Mouse (Mus musculus) kidney, embryonic 15.5 days (tissue): ENCODE results near the gene Cdk18. TPM values are rescaled to one million over a fixed set of nuclear protein-coding genes. Genes with fewer than 3 reads are reported as not detected.
"Not testable (repeated sequence)": the region's sequence is repeated elsewhere in the genome, so short reads cannot be mapped to it uniquely, and the experiment has no call there.

ENCODE experiments used
- ATAC-seq: fragments of 200-750 bp; cut with Nextera tagmentation; replicated peaks from 2 replicates; pipeline ENCODE4 v1.8.0; 2017; ENCODE audit warnings: moderate TSS enrichment; ENCODE audit not compliant: low FRiP score
- H3K27ac ChIP-seq: fragments of 300-500 bp; sonication (generic); 2 replicates; pipeline ENCODE4 v1.5.1; 2015; ENCODE audit warnings: mild to moderate bottlenecking, inconsistent platforms
- H3K27me3 ChIP-seq: fragments of 300-500 bp; sonication (generic); 2 replicates; pipeline ENCODE4 v1.6.1; 2015; ENCODE audit warnings: inconsistent platforms
- H3K36me3 ChIP-seq: fragments of 300-500 bp; sonication (generic); 2 replicates; pipeline ENCODE4 v1.6.1; 2015; ENCODE audit warnings: inconsistent platforms
- H3K4me1 ChIP-seq: fragments of 300-500 bp; sonication (generic); 2 replicates; pipeline ENCODE4 v1.6.1; 2015; ENCODE audit warnings: inconsistent platforms
- H3K4me2 ChIP-seq: fragments of 300-500 bp; sonication (generic); 2 replicates; pipeline ENCODE4 v1.6.1; 2015; ENCODE audit warnings: moderate library complexity, mild to moderate bottlenecking, inconsistent platforms
- H3K4me3 ChIP-seq: fragments of 300-500 bp; sonication (generic); replicated peaks from 2 replicates; pipeline ENCODE4 v1.5.1; 2015; ENCODE audit warnings: mild to moderate bottlenecking, inconsistent platforms
- H3K9ac ChIP-seq: fragments of 300-500 bp; sonication (generic); 2 replicates; pipeline ENCODE4 v1.6.1; 2015; ENCODE audit warnings: mild to moderate bottlenecking, inconsistent platforms
- H3K9me3 ChIP-seq: fragments of 300-500 bp; sonication (generic); replicated peaks from 2 replicates; pipeline ENCODE4 v1.6.1; 2016; ENCODE audit warnings: inconsistent platforms
- WGBS: fragments of 180-500 bp; shearing (Covaris S2); methylation state at CpG from one replicate; pipeline ENCODE4 v1.1.7; 2015; ENCODE audit warnings: mixed read lengths; 5-methylcytosine and 5-hydroxymethylcytosine counted together
- polyA plus RNA-seq: library from polyadenylated mRNA; unstranded; fragments of >200 nt; fragmentation: Nextera tagmentation; extraction: Ambion mirVana; gene quantifications from 2 replicates; pipeline ENCODE4 v1.2.1, GENCODE M21; 2015

Gene Cdk18
- 7.6 and 8.1 TPM in 2 replicates for polyA plus RNA-seq

DNA sequence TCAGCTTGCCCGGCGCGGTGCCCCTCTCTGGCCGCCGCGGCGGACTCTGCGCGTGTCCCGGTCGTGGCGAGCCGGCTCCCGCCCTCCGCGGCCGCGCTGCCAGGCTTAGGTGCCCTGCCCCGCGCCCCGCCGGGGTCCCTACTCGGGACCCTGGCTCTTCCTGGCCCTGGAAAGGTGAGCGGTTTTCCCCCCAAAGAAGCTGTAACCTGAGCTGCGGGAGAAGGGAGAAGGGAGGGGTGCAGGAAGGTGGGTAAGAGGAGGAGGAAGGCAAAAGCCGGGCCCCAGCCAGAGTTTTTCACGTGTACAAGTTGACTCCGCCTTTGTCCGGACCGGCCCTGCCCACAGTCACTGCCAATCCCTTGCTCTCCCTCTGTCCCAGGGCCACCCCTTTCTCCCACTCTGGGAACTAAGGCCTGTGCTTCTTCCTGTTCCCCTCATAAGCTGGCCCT is at the start of gene Cdk18:
Gene Cdk18 (minus strand): TSS at position 269 of the 449 bp plus-strand sequence.
- peak within 1 kb of the TSS; percentile 61 for H3K4me3 ChIP-seq

DNA sequence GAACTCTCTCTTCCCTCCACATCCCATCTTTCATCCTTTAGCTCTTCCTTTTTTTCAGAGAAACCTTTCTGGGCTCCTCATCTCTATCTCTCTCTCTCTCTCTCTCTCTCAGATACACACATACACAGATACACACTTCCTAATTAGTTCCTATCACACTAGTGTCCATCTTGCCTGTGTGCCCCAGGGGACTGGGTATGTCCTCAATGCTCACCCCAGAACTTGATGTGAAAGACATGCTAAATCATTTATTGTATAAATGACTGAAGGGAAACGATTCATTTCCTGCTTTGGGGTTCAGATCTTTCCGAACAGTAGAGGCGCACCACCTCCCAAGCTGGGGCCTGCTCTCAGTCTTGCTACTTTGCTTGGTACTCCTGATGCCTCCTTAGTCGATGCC is 49.7 kb upstream of the Cdk18 start:
- 43% methylated on average over 4 of the region's 4 CpGs for WGBS
- Histone ChIP-seq H3K27ac (no peak overlapping the region), H3K9ac (no peak overlapping the region), H3K36me3 (no peaks in the 10 kb centered on the region), H3K27me3 (peaks cover 79% of the 10 kb centered on the region), H3K4me3 (no peak overlapping the region), H3K4me1 (peaks cover 36% of the 10 kb centered on the region), H3K4me2 (no peak overlapping the region), H3K9me3 (no peaks in the 10 kb centered on the region)
- no peak for ATAC-seq

More for the DNA sequence above, at the start of gene Cdk18:
- peak; percentile 89 for ATAC-seq
- Histone ChIP-seq H3K27ac (peak within 1 kb of the TSS; percentile 61), H3K27me3 (peaks cover 16% of the 10 kb centered on the region; the same call in 1 of the 2 replicates), H3K9me3 (no peaks in the 10 kb centered on the region), H3K4me1 (peaks cover 42% of the 10 kb centered on the region), H3K4me2 (peak within 1 kb of the TSS; percentile 88), H3K9ac (peak within 1 kb of the TSS; percentile 56), H3K36me3 (no peaks in the 10 kb centered on the region)
- WGBS = under 1% methylated on average over 30 of the region's 30 CpGs

DNA sequence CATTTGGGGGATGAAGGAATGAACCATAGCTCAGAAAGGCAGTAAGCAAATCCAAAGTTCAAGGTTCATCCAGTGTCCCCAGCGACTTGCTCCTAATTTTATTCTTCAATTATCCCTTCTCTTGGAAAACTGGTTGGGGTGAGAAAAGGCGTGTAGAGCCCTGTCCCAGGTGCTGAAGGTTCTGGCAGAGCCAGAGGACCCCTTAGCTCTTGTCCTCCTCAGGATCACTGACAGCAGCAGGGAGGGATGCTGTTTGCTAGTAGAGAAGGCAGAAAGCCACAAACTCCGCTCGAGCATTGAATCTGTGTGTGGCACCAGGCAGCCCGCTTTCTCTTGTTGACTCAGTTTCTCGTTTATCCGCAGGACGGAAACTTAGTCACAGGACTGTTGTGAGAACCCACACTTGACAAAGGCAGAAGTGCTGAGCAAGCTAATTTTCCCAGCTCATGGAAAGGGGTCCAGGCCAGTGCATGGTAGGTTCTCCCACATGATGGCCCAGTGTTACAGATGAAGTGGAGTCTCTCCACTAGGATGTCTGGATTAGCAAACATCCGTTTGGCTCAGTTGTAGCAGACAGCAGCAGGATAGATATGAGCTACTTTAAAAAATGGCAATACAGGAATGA is 49.1 kb upstream of the Cdk18 start:
- Histone ChIP-seq H3K9ac (no peak overlapping the region), H3K4me3 (no peak overlapping the region), H3K27me3 (peaks cover 74% of the 10 kb centered on the region), H3K27ac (no peak overlapping the region), H3K4me2 (no peak overlapping the region), H3K9me3 (no peaks in the 10 kb centered on the region), H3K36me3 (no peaks in the 10 kb centered on the region), H3K4me1 (peaks cover 36% of the 10 kb centered on the region)
- WGBS = 38% methylated on average over 9 of the region's 9 CpGs
- no peak for ATAC-seq

DNA sequence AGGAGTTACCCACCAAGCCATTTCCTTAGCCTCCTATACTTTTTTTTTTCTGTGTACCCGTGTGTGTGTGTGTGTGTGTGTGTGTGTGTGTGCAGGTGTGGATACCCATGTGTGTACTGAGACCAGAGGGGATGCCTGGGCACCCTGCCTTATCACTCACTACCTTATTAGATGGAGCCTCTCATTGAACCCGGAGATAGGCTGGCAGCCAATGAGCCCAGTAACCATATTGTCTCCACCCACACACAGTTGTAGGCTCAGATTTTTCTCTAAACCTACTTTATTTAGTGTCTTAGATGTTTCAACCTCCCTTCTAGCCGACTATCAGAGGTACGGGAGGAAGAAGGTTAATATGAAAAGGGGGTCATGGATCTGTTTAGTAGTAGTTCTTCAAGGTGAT is 46.8 kb upstream of the Cdk18 start:
- Histone ChIP-seq H3K4me3 (no peak overlapping the region), H3K9me3 (no peaks in the 10 kb centered on the region), H3K4me1 (peaks cover 22% of the 10 kb centered on the region), H3K4me2 (no peak overlapping the region), H3K36me3 (no peaks in the 10 kb centered on the region), H3K9ac (no peak overlapping the region), H3K27me3 (peaks cover 54% of the 10 kb centered on the region), H3K27ac (no peak overlapping the region)
- ATAC-seq = no peak
- WGBS = 80% methylated on average over 4 of the region's 4 CpGs

DNA sequence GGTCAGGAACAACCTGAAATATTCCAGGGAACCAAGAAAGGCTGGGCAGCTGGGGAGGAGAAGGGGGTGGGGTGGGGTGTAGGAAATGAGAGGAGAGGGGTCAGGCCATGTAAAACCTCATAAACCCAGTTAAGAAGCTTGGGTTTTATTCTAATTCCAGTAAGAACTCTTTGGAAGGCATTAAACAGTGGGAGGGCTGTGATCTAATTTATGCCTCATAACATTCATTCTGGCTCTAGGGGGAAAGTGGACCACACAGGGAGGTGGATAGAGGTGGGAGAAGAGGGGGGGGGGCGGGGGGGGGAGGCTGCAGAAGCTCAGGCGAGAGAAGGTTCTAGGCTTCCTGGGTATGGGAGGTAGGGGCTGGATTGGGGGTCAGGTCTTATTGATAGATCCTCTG is 32.1 kb upstream of the Cdk18 start:
- no peaks in the 10 kb centered on the region for H3K36me3 ChIP-seq
- no peak; the same call in 1 of the 2 replicates for ATAC-seq
- H3K27ac ChIP-seq = no peak overlapping the region
- peaks cover 21% of the 10 kb centered on the region for H3K4me1 ChIP-seq
- no peak overlapping the region for H3K4me2 ChIP-seq
- 22% methylated on average over 1 of the region's 2 CpGs for WGBS
- peaks cover 16% of the 10 kb centered on the region for H3K27me3 ChIP-seq
- H3K4me3 ChIP-seq = no peak overlapping the region
- H3K9ac ChIP-seq = no peak overlapping the region
- no peaks in the 10 kb centered on the region for H3K9me3 ChIP-seq

DNA sequence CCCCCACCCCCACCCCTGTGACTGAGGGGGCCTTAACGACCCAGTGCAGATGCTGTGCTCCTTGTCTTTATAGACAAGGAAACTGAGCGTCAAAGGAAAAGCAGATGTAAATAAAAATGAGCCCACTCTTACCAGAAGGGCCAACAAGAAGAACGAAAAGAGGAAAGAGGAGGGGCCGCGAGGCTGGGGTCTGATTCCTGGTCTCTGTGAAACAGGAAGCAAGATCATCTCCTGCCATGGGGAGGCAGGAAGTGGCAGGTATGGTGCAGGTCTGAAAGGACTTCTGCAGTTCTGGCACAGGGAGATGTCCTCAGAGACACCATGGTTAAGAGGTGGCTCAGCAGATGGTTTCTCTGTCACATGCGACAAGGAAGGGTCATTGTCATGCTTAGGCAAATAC is 31.2 kb upstream of the Cdk18 start:
- Histone ChIP-seq H3K27me3 (peaks cover 16% of the 10 kb centered on the region), H3K4me2 (no peak overlapping the region), H3K9me3 (no peaks in the 10 kb centered on the region), H3K27ac (no peak overlapping the region), H3K36me3 (no peaks in the 10 kb centered on the region), H3K9ac (no peak overlapping the region), H3K4me3 (no peak overlapping the region), H3K4me1 (peaks cover 21% of the 10 kb centered on the region)
- 53% methylated on average over 6 of the region's 6 CpGs for WGBS
- ATAC-seq = no peak

DNA sequence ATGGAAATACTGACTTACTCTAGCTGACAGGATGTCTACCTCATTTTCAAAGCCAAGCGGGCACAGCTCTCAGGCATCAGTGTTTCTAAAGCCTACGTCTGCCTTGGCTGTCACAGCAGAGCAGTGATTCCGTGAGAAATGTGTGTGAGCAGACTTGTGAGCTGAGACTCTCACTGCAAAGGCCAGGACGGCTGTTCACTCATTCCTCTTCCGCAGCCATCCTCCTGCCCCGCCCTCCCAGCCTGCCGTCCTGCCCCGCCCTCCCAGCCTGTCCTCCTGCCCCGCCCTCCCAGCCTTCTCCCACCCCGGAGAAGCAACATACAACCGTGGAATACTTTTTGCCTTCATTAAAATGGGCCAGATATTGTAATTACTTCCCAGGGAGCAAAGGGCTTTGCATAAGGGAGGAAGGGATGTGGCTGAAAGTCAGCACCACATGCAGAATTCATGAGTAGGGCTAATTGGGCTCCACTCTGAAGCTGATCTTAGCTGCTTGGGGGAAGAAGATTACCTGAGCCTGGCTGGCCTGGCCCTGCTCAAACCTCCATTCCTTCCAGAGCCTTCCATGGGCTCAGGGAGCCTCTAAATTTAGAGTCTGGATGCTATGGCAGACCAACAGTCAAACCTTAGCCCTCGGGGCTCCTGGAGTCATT is 28.8 kb upstream of the Cdk18 start:
- Histone ChIP-seq H3K36me3 (no peaks in the 10 kb centered on the region), H3K9ac (0 out of 2 replicates have a peak overlapping the region, but pooled peaks have one; percentile 26), H3K9me3 (no peaks in the 10 kb centered on the region), H3K4me1 (peaks cover 21% of the 10 kb centered on the region), H3K4me2 (peak overlapping the region; percentile 56), H3K27ac (no peak overlapping the region), H3K27me3 (peaks cover 22% of the 10 kb centered on the region), H3K4me3 (peak overlapping the region; percentile 21)
- 8% methylated on average over 12 of the region's 12 CpGs for WGBS
- 0 out of 2 replicates have a peak, but pooled peaks have one; percentile 58 for ATAC-seq

DNA sequence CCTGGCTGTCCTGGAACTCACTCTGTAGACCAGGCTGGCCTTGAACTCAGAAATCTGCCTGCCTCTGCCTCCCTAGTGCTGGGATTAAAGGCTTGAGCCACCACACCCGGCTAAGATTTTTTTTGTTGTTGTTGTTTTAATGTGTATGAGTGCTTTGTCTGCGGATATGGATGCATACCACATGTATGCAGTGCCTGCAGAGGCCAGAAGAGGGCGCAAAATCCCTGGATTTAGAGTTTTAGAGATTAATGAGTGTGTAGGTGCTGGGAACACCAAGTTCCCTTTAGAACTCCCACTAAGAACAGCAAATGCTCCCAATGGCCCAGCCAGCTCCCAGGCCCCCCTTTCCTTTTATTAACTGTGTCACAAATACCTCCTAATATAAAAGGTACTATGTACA is 26.4 kb upstream of the Cdk18 start:
- H3K9ac ChIP-seq = no peak overlapping the region
- H3K4me1 ChIP-seq = peaks cover 17% of the 10 kb centered on the region
- H3K9me3 ChIP-seq = no peaks in the 10 kb centered on the region
- H3K4me3 ChIP-seq = no peak overlapping the region
- no peak for ATAC-seq
- H3K27ac ChIP-seq = no peak overlapping the region
- 63% methylated on average over 3 of the region's 3 CpGs for WGBS
- no peak overlapping the region for H3K4me2 ChIP-seq
- no peaks in the 10 kb centered on the region for H3K36me3 ChIP-seq
- peaks cover 25% of the 10 kb centered on the region for H3K27me3 ChIP-seq

DNA sequence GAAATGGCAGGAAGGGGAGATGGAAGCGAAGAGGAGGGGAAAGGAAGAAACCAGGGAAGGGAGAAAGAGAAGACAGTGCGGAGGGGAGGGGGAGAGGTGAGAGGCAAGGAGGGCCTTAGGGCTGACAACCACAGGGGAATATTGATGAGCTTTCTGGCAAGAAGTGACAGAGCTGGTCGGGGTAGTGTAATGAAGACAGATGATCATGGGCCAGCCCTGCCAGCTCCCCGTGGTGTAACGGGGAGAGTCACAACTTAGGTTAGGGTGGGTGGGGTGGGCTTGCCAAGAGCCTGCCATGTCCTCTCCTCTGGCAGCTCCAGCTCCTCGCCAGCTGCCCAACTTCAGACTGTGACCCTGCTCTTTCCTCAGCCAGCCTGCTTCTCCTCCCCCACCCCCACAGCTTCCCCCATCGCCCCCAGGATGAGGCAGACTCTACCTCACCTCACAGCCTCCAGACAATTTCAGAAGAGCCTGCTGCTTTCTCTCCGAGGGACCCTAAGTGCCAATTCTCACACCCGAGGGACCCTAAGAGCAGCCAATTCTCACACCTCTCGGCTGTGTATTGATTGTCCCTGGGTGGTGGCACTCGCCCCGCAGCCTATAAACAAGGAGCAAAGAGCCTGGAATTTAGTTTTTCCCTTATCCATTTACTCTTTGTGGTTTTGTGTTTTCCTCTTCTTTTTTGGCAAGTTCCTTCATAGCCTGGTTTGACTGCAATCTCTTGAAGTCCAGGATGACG is 25.5 kb upstream of the Cdk18 start:
- H3K4me3 ChIP-seq = no peak overlapping the region
- ATAC-seq = no peak
- peaks cover 12% of the 10 kb centered on the region for H3K4me1 ChIP-seq
- 15% methylated on average over 13 of the region's 13 CpGs for WGBS
- H3K27ac ChIP-seq = no peak overlapping the region
- H3K36me3 ChIP-seq = no peaks in the 10 kb centered on the region
- H3K27me3 ChIP-seq = peaks cover 30% of the 10 kb centered on the region
- no peaks in the 10 kb centered on the region for H3K9me3 ChIP-seq
- H3K9ac ChIP-seq = no peak overlapping the region
- no peak overlapping the region for H3K4me2 ChIP-seq

DNA sequence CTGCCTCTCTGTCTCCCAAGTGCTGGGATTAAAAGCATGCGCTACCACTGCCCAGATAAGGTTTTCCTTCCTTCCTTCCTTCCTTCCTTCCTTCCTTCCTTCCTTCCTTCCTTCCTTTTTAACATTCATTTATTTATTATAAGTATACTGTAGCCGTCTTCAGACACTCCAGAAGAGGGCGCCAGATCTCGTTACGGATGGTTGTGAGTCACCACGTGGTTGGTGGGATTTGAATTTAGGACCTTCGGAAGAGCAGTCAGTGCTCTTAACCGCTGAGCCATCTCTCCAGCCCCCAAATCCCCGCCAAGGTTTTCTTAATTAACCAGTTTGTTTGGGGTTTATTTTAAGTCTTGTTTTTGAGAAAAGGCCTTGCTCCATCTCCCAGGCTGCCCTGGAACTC is 23.1 kb upstream of the Cdk18 start:
- peaks cover 41% of the 10 kb centered on the region for H3K27me3 ChIP-seq
- H3K9me3 ChIP-seq, H3K9ac ChIP-seq, H3K27ac ChIP-seq, ATAC-seq, H3K4me2 ChIP-seq, H3K4me1 ChIP-seq, H3K36me3 ChIP-seq, H3K4me3 ChIP-seq: not testable (repeated sequence)
- WGBS = 59% methylated on average over 9 of the region's 9 CpGs

DNA sequence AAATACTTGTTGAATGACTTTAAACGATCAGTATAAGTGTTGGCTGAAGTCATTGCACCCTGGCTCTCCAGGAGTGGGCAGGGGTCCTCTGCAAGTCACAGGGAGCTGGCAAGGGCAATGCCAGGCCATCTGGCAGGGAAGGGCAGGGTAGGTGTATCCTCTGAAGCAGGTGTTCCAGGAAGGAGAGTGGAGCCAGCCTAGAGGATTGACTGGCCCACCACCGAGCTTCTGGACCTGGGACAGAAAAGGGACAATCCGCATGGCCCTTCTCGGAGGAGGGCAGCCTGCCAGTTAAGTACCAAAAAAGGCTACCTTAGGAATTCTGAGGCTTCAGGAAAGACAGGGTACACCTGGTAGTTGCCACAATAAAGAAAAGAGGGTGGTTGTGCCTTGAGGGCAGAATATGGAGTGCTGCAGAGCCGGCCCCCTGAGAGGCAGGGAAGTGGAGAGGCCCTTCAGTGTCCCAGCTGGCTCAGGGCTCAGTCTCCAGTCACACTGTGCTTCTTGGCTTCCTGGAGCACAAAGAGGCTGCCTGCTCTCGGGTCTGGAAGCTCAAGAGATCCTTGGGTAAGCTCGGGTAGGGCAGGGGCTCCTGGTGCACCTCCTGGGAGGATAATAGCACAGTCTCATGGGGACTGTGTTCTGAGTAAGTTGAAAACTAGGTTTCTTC is 21.9 kb upstream of the Cdk18 start:
- Histone ChIP-seq H3K27me3 (peaks cover 38% of the 10 kb centered on the region), H3K4me2 (no peak overlapping the region), H3K4me1 (peaks cover 11% of the 10 kb centered on the region; the same call in 1 of the 2 replicates), H3K4me3 (no peak overlapping the region), H3K9ac (no peak overlapping the region), H3K27ac (no peak overlapping the region), H3K9me3 (no peaks in the 10 kb centered on the region), H3K36me3 (no peaks in the 10 kb centered on the region)
- no peak for ATAC-seq
- 56% methylated on average over 7 of the region's 7 CpGs for WGBS
